Mouse (Mus musculus): ENCODE results near the gene Hs6st3. TPM values are rescaled to one million over a fixed set of nuclear protein-coding genes. Genes with fewer than 3 reads are reported as not detected.

Hs6st3 gene
- not detected in 2 replicates for polyA plus RNA-seq (2012)

GRCm38 (mm10) chr14:119137906-119138785, at the start of gene Hs6st3:
Hs6st3 (plus strand) TSS chr14:119138341.

GRCm38 (mm10) chr14:119098851-119099569, 39.1 kb upstream of the Hs6st3 start, which contains the start of gene Uggt2:
Uggt2 (minus strand) TSS chr14:119099430.

Other genes with a start within 250 kb of the Hs6st3 start
- 0.26 and 0.36 TPM in 2 replicates for gene Dzip1, start 212.9 kb upstream of the Hs6st3 start, polyA plus RNA-seq (2012)
- 8.8 and 10.5 TPM in 2 replicates for gene Dnajc3, start 200.4 kb upstream of the Hs6st3 start, polyA plus RNA-seq (2012)
- 0.04 and 0.05 TPM in 2 replicates for gene Uggt2, start 38.9 kb upstream of the Hs6st3 start, polyA plus RNA-seq (2012)

All from megakaryocyte-erythroid progenitor cell, adult 5 weeks (primary cell).